Mouse (Mus musculus): ENCODE measurements at regions not wholly inside any gene's neighbourhood (a gene's known extent, or its start where the extent isn't known, plus 50 kb on each side); places are given as distances from the start of the nearest gene placed in this dataset.

- no peak for DNase-seq
Measured at GRCm38 (mm10) chr4:106859476-106859875, 51.0 kb upstream of the Ssbp3 start.

DNA sequence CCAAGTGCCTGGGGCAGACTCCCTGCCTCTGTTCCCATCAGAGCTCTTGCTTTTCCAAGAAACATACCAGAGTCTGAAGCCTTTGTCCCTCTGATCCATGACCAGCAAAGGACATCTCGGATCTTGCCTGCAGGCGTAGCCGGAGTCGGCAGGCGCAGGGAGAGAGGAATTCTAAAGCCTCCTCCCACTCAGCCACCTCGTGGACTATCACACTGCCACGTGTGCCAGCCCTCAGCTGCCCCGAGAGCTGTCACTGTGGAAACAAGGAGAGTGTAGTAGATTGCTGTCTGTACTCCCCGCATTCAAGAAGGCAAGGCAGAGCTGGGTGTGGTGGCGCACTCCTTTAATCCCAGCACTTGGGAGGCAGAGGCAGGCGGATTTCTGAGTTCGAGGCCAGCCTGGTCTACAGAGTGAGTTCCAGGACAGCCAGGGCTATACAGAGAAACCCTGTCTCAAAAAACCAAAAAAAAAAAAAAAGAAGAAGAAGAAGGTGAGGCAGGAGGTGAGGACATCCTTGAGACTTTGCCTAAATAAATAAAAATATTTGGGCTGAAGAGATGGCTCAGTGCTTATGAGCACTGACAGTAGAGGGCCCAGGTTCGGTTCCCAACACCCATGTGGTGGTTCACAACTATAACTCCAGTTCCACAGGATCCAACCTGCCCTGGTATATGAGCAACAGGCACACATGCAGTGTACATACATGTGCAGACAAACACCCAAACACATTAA, 52.0 kb upstream of the Ssbp3 start:
- DNase-seq = no peak

DNA sequence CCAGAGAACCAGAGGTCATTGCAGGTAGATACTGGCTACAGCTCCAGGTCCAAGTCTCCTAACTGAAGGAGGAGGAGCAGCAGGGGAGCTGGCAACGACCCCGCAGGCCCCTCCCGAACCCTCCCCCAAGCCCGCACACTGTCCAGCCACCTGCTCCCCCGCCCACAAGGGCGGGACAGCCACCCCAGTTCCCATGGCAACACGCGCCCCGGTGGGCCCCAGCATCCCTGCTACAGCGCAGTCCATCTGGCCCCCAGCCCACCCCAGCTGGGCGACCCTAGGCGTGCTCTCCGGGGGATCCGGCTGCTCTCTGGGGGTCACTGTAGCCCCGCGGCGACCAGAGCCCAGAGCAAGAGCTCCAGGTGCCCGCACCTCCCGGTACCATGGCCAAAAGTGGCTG, 51.0 kb upstream of the Acot11 start:
- peak; percentile 72 for DNase-seq

- peak; percentile 74 for DNase-seq
Measured at GRCm38 (mm10) chr4:106854361-106855309, 49.8 kb upstream of the Acot11 start.
